Mouse (Mus musculus): ENCODE results near the gene Gm8024.
"Not testable (repeated sequence)": the region's sequence is repeated elsewhere in the genome, so short reads cannot be mapped to it uniquely, and the experiment has no call there.

The Gm8024 gene

DNA sequence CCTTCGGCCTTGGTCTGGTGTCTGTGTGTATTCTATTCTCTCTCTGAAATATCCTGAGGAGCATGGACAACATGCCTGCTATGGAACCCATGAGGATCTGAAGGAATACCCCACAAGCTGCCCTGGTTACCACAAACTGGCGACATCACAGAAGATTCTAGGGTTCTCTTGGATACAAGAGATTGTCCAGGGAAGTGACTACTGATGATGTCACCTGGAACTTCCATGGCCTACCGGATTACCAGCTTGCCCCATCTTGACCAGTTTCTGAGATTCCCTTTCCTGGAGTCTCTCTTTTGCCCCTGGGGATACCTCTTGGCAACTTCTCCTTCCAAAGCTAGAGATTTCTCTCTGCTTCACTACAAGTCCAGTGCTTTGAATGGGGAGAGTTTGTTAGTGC lies at the start of gene Gm8024:
TSS of gene Gm8024 (minus strand) at position 101 of the 400 bp plus-strand sequence.
- DNase-seq, result not testable (repeated sequence)

DNA sequence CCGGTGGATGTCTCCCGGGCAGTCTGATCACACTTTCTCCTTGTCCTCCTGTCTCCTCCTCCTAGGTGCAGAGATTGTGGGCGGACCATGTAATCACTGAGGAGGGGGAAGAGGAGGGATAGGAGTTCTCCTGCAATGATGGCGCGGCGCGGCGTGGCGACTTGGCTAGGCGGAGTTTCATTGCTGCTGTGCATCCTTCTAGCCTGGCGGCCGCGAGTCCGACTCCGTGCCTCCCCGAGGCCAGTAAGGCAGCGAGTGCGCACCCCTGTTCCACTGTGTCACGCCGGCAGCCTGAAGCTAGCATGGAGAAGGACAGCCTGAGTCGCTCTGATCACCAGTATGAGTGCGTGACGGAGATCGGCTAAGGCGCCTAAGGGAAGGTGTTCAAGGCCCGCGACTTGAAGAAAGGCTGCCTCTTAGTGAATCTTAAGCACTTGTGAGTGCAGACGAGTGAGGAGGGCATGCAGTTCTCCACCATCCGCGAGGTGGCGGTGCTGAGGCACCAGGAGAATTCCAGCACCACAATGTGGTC lies 19.2 kb upstream of the Gm8024 start:
- not testable (repeated sequence) for DNase-seq

DNA sequence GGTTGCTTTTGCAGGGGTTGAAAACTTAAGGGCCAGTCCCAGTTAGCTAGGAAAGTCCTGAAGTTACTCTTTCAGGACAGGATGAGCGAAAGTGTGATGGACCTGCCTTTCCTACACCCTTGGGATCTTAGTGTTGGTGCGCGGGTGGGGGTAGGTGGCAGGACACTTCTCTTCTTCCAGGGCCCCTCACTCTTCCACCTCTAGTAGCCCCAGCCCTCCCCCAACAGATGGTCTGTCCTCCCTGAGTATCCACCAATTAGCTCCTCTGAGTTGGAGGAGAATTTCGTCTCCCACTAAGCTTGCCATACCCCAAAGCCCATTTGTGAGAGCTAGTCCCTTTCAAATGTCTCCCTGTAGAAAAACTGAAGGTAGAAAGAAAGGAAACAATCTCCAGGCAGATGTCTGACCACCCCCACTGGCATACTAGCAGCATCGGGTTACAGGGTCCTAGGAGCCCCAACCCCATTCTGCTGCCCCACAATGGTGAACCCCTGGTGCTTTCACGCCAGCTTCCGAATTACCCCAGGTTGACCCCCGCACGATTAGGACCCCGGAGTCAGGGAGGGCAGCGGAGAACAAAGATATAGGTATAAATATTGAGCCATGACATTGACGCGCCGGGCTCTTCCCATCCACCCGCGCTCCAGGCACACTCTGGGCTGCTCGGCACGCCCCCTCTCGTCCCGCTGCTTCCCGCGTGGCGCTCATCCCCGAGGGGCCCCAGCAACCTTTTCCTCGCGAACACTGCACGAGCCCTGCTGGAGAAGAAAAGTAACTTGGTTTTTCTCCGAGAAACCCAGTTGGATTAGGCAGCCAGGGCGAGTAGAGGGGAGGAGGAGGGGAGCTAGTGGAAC lies 18.5 kb upstream of the Gm8024 start:
- DNase-seq, result not testable (repeated sequence)

DNA sequence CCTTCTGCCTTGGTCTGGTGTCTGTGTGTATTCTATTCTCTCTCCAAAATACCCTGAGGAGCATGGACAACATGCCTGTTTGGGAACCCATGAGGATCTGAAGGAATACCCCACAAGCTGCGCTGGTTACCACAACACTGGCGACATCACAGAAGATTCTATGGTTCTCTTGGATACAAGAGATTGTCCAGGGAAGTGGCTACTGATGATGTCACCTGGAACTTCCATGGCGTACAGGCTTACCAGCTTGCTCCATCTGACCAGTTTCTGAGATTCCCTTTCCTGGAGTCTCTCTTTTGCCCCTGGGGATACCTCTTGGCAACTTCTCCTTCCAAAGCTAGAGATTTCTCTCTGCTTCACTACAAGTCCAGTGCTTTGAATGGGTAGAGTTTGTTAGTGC lies 21.8 kb downstream of the Gm8024 start, which contains the start of gene Gm8020:
TSS of gene Gm8020 (minus strand) at position 101 of the 400 bp plus-strand sequence.
- DNase-seq, result not testable (repeated sequence)

Measured in lung, postnatal 36 days (tissue).